Mouse (Mus musculus): ENCODE data around the gene Hoxd9. TPM values are rescaled to one million over a fixed set of nuclear protein-coding genes. Genes with fewer than 3 reads are reported as not detected.

Gene Hoxd9
- polyA plus RNA-seq, 1 experiment from 2014 or later, result not detected

GRCm38 (mm10) chr2:74740311-74741091 is 43.0 kb downstream of the Hoxd9 start:
- peaks cover 12% of the 10 kb centered on the region for H3K4me1 ChIP-seq
- no peak overlapping the region for H3K9ac ChIP-seq
- no peak overlapping the region for H3K27ac ChIP-seq (replicated peaks)
- H3K36me3 ChIP-seq, result no peaks in the 10 kb centered on the region
- H3K4me3 ChIP-seq, result peak overlapping the region; percentile 24
- WGBS, result 2% methylated on average over 43 of the region's 43 CpGs
- peaks cover 99% of the 10 kb centered on the region for H3K27me3 ChIP-seq (replicated peaks)
- H3K4me2 ChIP-seq, result peak overlapping the region; percentile 48
- H3K9me3 ChIP-seq, result no peaks in the 10 kb centered on the region
- ATAC-seq (ENCODE audit: extremely low read depth, insufficient number of reproducible peaks, low FRiP score, low TSS enrichment), result no peak

GRCm38 (mm10) chr2:74741252-74741978 is 43.9 kb downstream of the Hoxd9 start:
- Histone ChIP-seq H3K4me1 (peaks cover 8% of the 10 kb centered on the region), H3K36me3 (no peaks in the 10 kb centered on the region), H3K4me2 (no peak overlapping the region), H3K27ac (replicated peaks) (no peak overlapping the region), H3K9ac (no peak overlapping the region), H3K27me3 (replicated peaks) (peaks cover 99% of the 10 kb centered on the region), H3K4me3 (no peak overlapping the region), H3K9me3 (no peaks in the 10 kb centered on the region)
- ATAC-seq (ENCODE audit: extremely low read depth, insufficient number of reproducible peaks, low FRiP score, low TSS enrichment), result no peak
- WGBS, result 43% methylated on average over 2 of the region's 3 CpGs

GRCm38 (mm10) chr2:74741979-74742277 is 44.4 kb downstream of the Hoxd9 start:
- no peaks in the 10 kb centered on the region for H3K36me3 ChIP-seq
- no peak overlapping the region for H3K27ac ChIP-seq (replicated peaks)
- no peak overlapping the region for H3K4me2 ChIP-seq
- no peak for ATAC-seq (ENCODE audit: extremely low read depth, insufficient number of reproducible peaks, low FRiP score, low TSS enrichment)
- H3K9ac ChIP-seq, result no peak overlapping the region
- H3K27me3 ChIP-seq (replicated peaks), result peaks cover 99% of the 10 kb centered on the region
- peaks cover 11% of the 10 kb centered on the region for H3K4me1 ChIP-seq
- no peaks in the 10 kb centered on the region for H3K9me3 ChIP-seq
- no peak overlapping the region for H3K4me3 ChIP-seq

GRCm38 (mm10) chr2:74745540-74746297 is 48.2 kb downstream of the Hoxd9 start:
- no peak overlapping the region for H3K27ac ChIP-seq (replicated peaks)
- ATAC-seq (ENCODE audit: extremely low read depth, insufficient number of reproducible peaks, low FRiP score, low TSS enrichment), result no peak
- H3K36me3 ChIP-seq, result no peaks in the 10 kb centered on the region
- H3K9me3 ChIP-seq, result no peaks in the 10 kb centered on the region
- no peak overlapping the region for H3K9ac ChIP-seq
- H3K4me2 ChIP-seq, result peak overlapping the region; percentile 40; the same call in 1 of the 2 replicates
- H3K27me3 ChIP-seq (replicated peaks), result peaks cover 99% of the 10 kb centered on the region
- no peak overlapping the region for H3K4me3 ChIP-seq
- WGBS, result under 1% methylated on average over 6 of the region's 6 CpGs
- H3K4me1 ChIP-seq, result peaks cover 16% of the 10 kb centered on the region

GRCm38 (mm10) chr2:74746298-74746921 is 48.9 kb downstream of the Hoxd9 start:
- no peak for ATAC-seq (ENCODE audit: extremely low read depth, insufficient number of reproducible peaks, low FRiP score, low TSS enrichment)
- peaks cover 99% of the 10 kb centered on the region for H3K27me3 ChIP-seq (replicated peaks)
- no peaks in the 10 kb centered on the region for H3K36me3 ChIP-seq
- H3K4me3 ChIP-seq, result peak overlapping the region; percentile 28
- no peak overlapping the region for H3K9ac ChIP-seq
- no peak overlapping the region for H3K27ac ChIP-seq (replicated peaks)
- peak overlapping the region; percentile 40 for H3K4me2 ChIP-seq
- H3K4me1 ChIP-seq, result peaks cover 16% of the 10 kb centered on the region
- under 1% methylated on average over 58 of the region's 58 CpGs for WGBS
- H3K9me3 ChIP-seq, result no peaks in the 10 kb centered on the region

GRCm38 (mm10) chr2:74747006-74747405 is 49.5 kb downstream of the Hoxd9 start:
- no peak for ATAC-seq (ENCODE audit: extremely low read depth, insufficient number of reproducible peaks, low FRiP score, low TSS enrichment)
- Histone ChIP-seq H3K4me3 (peak overlapping the region; percentile 28; the same call in 1 of the 2 replicates), H3K4me2 (peak overlapping the region; percentile 40), H3K4me1 (peaks cover 16% of the 10 kb centered on the region), H3K36me3 (no peaks in the 10 kb centered on the region), H3K27me3 (replicated peaks) (peaks cover 99% of the 10 kb centered on the region), H3K27ac (replicated peaks) (no peak overlapping the region), H3K9ac (no peak overlapping the region), H3K9me3 (no peaks in the 10 kb centered on the region)
- WGBS, result 3% methylated on average over 24 of the region's 24 CpGs

GRCm38 (mm10) chr2:74747661-74748141 is 50.2 kb downstream of the Hoxd9 start:
- H3K9ac ChIP-seq, result no peak overlapping the region
- H3K36me3 ChIP-seq, result no peaks in the 10 kb centered on the region
- H3K4me2 ChIP-seq, result no peak overlapping the region
- peaks cover 20% of the 10 kb centered on the region for H3K4me1 ChIP-seq
- H3K4me3 ChIP-seq, result no peak overlapping the region
- no peak overlapping the region for H3K27ac ChIP-seq (replicated peaks)
- H3K27me3 ChIP-seq (replicated peaks), result peaks cover 99% of the 10 kb centered on the region
- WGBS, result 13% methylated on average over 11 of the region's 11 CpGs
- H3K9me3 ChIP-seq, result no peaks in the 10 kb centered on the region
- ATAC-seq (ENCODE audit: extremely low read depth, insufficient number of reproducible peaks, low FRiP score, low TSS enrichment), result no peak

- Histone ChIP-seq H3K4me1 (peaks cover 27% of the 10 kb centered on the region), H3K4me3 (no peak overlapping the region), H3K27me3 (replicated peaks) (peaks cover 100% of the 10 kb centered on the region), H3K27ac (replicated peaks) (no peak overlapping the region), H3K9ac (no peak overlapping the region), H3K4me2 (no peak overlapping the region), H3K36me3 (no peaks in the 10 kb centered on the region), H3K9me3 (no peaks in the 10 kb centered on the region)
- WGBS, result 9% methylated on average over 9 of the region's 9 CpGs
- ATAC-seq (ENCODE audit: extremely low read depth, insufficient number of reproducible peaks, low FRiP score, low TSS enrichment), result no peak
Observed at GRCm38 (mm10) chr2:74748436-74748995, 51.0 kb downstream of the Hoxd9 start.

GRCm38 (mm10) chr2:74749337-74750121 is 52.0 kb downstream of the Hoxd9 start:
- Histone ChIP-seq H3K36me3 (no peaks in the 10 kb centered on the region), H3K9me3 (no peaks in the 10 kb centered on the region), H3K4me3 (peak overlapping the region; percentile 37), H3K27ac (replicated peaks) (no peak overlapping the region), H3K4me1 (peaks cover 27% of the 10 kb centered on the region), H3K9ac (0 out of 2 replicates have a peak overlapping the region, but pooled peaks have one; percentile 24), H3K27me3 (replicated peaks) (peaks cover 100% of the 10 kb centered on the region), H3K4me2 (peak overlapping the region; percentile 65)
- 1% methylated on average over 47 of the region's 47 CpGs for WGBS
- ATAC-seq (ENCODE audit: extremely low read depth, insufficient number of reproducible peaks, low FRiP score, low TSS enrichment), result no peak
